Mouse (Mus musculus) stomach, embryonic 14.5 days (tissue): ENCODE data around the gene Kif16b. TPM values are rescaled to one million over a fixed set of nuclear protein-coding genes. Genes with fewer than 3 reads are reported as not detected.

Experiments
- ATAC-seq: fragments of 200-750 bp; cut with Nextera tagmentation; 2 replicates; pipeline ENCODE4 v1.8.0; 2017; ENCODE audit warnings: low read depth, moderate TSS enrichment; ENCODE audit not compliant: insufficient number of reproducible peaks, insufficient read depth, low FRiP score
- H3K27ac ChIP-seq: fragments of 300-500 bp; sonication (generic); 2 replicates; pipeline ENCODE4 v1.5.1; 2014; ENCODE audit warnings: mild to moderate bottlenecking, low read length, moderate library complexity, mixed read lengths
- H3K27me3 ChIP-seq: fragments of 300-500 bp; sonication (generic); 2 replicates; pipeline ENCODE4 v1.6.1; 2014; ENCODE audit warnings: low read length, control low read depth, mixed read lengths; ENCODE audit not compliant: control insufficient read depth, insufficient read depth
- H3K36me3 ChIP-seq: fragments of 300-500 bp; sonication (generic); 2 replicates; pipeline ENCODE4 v1.6.1; 2014; ENCODE audit warnings: mild to moderate bottlenecking, control low read depth, low read length, moderate library complexity, mixed read lengths; ENCODE audit not compliant: control insufficient read depth, insufficient read depth
- H3K4me1 ChIP-seq: fragments of 300-500 bp; sonication (generic); 2 replicates; pipeline ENCODE4 v1.6.1; 2014; ENCODE audit warnings: low read length, control low read depth, mixed read lengths; ENCODE audit not compliant: control insufficient read depth, insufficient read depth
- H3K4me2 ChIP-seq: fragments of 300-500 bp; sonication (generic); replicated peaks from 2 replicates; pipeline ENCODE4 v1.6.1; 2014; ENCODE audit warnings: low read depth, low read length, control low read depth
- H3K4me3 ChIP-seq: fragments of 300-500 bp; sonication (generic); 2 replicates; pipeline ENCODE4 v1.5.1; 2014; ENCODE audit warnings: low read depth, low read length, control low read depth
- H3K9ac ChIP-seq: fragments of 300-500 bp; sonication (generic); replicated peaks from 2 replicates; pipeline ENCODE4 v1.6.1; 2014; ENCODE audit warnings: low read depth, mild to moderate bottlenecking, control low read depth, low read length, moderate library complexity, mixed read lengths
- H3K9me3 ChIP-seq: fragments of 300-500 bp; sonication (generic); 2 replicates; pipeline ENCODE4 v1.6.1; 2016; ENCODE audit warnings: low read depth, low read length, control low read depth; ENCODE audit not compliant: control insufficient read depth
- WGBS: fragments of 180-500 bp; shearing (Covaris S2); extraction: QIAGEN DNeasy Blood & Tissue Kit; methylation state at CpG from one replicate; pipeline ENCODE4 v1.1.7; 2014; 5-methylcytosine and 5-hydroxymethylcytosine counted together
- polyA plus RNA-seq: library from polyadenylated mRNA; unstranded; fragments of >200 nt; fragmentation: Nextera tagmentation; extraction: Ambion mirVana; gene quantifications from 2 replicates; pipeline ENCODE4 v1.2.1, GENCODE M21; 2014

Gene Kif16b
- polyA plus RNA-seq, 1 experiment from 2014 or later = 13.5 TPM

- no peak overlapping the region for H3K9ac ChIP-seq
- no peaks in the 10 kb centered on the region for H3K27me3 ChIP-seq
- no peak for ATAC-seq
- H3K36me3 ChIP-seq = no peaks in the 10 kb centered on the region
- no peak overlapping the region for H3K4me3 ChIP-seq
- WGBS = 69% methylated on average over 7 of the region's 7 CpGs
- H3K9me3 ChIP-seq = no peaks in the 10 kb centered on the region
- no peak overlapping the region for H3K4me2 ChIP-seq
- no peak overlapping the region for H3K27ac ChIP-seq
- H3K4me1 ChIP-seq = no peaks in the 10 kb centered on the region
These were observed 265.6 kb downstream of the Kif16b start for GRCm38 (mm10) chr2:142635606-142636304.

DNA sequence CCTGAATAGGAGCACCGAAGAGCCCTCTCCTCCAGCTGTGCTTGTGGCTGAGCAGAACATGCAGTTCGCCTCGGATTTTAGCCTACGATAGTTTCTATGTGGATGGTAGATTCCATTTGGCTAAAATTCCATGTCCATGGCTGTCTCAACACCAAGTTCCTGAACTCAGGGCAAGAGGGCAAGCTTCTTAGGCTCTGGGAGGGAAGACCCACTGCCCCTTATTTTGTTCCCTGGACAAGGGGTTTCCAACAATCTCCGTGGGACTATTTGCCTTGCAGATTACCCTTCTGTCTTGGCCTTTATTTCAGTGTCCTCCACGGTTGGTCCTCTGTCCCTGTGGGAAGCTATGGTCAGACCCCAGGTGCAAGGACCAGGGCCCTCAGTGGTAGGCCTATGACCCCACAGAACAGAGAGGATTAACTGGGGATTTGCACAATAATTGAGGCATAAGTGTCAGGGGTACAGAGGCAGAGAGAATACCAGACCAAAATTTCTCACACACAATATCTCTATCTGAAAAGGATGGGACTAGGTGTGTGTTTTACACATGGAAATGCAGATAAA, 267.3 kb downstream of the Kif16b start:
- no peak overlapping the region for H3K27ac ChIP-seq
- 78% methylated on average over 6 of the region's 6 CpGs for WGBS
- H3K27me3 ChIP-seq = no peaks in the 10 kb centered on the region
- H3K4me1 ChIP-seq = no peaks in the 10 kb centered on the region
- no peak overlapping the region for H3K4me2 ChIP-seq
- H3K4me3 ChIP-seq = no peak overlapping the region
- H3K36me3 ChIP-seq = no peaks in the 10 kb centered on the region
- no peaks in the 10 kb centered on the region for H3K9me3 ChIP-seq
- ATAC-seq = no peak
- no peak overlapping the region for H3K9ac ChIP-seq

DNA sequence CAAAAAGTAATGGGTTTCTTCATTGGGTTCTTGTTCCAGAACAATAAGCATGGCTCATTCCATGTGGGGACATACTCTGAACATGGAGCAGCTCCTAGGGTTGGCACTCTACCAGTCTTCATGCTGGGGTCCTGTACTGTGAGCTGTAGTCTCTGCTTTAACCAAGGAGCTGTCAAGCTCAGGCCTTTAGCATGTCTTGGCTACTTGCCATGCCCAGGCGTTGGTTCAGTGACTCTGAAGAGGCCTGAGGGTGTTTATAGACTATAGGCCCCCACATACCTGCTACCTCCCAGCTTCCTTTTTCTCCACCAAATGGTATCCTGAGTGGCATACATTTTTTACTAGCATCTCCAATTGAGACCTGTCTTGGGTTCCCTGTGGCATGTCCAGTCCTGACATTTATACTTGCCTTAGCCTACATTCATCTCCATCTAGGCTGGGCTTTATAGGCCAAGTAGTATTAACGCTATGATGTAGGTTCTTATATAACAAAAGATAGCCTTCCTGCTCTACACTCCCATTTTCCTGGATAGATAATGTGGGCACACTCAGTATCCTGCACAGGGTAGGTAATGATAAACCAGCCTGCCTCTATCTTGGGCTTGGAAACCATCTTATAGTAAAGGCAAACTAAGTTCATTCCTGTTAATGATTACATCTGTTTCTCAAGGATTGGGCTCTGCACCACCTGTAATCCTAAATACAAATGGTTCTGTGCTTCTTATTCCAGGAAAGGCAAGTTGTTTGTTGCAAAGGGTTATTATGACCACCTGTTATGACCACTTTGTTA, 271.6 kb downstream of the Kif16b start:
- Histone ChIP-seq H3K27me3 (no peaks in the 10 kb centered on the region), H3K9ac (no peak overlapping the region), H3K4me2 (no peak overlapping the region), H3K4me1 (no peaks in the 10 kb centered on the region), H3K4me3 (no peak overlapping the region), H3K36me3 (no peaks in the 10 kb centered on the region), H3K27ac (no peak overlapping the region), H3K9me3 (no peaks in the 10 kb centered on the region)
- ATAC-seq = no peak
- WGBS = 74% methylated on average over 2 of the region's 2 CpGs

- 83% methylated on average over 4 of the region's 4 CpGs for WGBS
- Histone ChIP-seq H3K27ac (no peak overlapping the region), H3K9ac (no peak overlapping the region), H3K36me3 (no peaks in the 10 kb centered on the region), H3K9me3 (no peaks in the 10 kb centered on the region), H3K27me3 (no peaks in the 10 kb centered on the region), H3K4me2 (no peak overlapping the region), H3K4me1 (no peaks in the 10 kb centered on the region), H3K4me3 (no peak overlapping the region)
- ATAC-seq = no peak
These were observed 275.6 kb downstream of the Kif16b start for GRCm38 (mm10) chr2:142625756-142626155.

- WGBS = 32% methylated on average over 3 of the region's 3 CpGs
- Histone ChIP-seq H3K4me2 (no peak overlapping the region), H3K9ac (no peak overlapping the region), H3K27me3 (no peaks in the 10 kb centered on the region), H3K27ac (no peak overlapping the region), H3K36me3 (no peaks in the 10 kb centered on the region), H3K4me3 (no peak overlapping the region), H3K4me1 (no peaks in the 10 kb centered on the region), H3K9me3 (no peaks in the 10 kb centered on the region)
- no peak for ATAC-seq
These were observed 276.2 kb downstream of the Kif16b start for GRCm38 (mm10) chr2:142625101-142625500.

GRCm38 (mm10) chr2:142624254-142624653, 277.1 kb downstream of the Kif16b start:
- no peaks in the 10 kb centered on the region for H3K27me3 ChIP-seq
- no peak overlapping the region for H3K9ac ChIP-seq
- 54% methylated on average over 2 of the region's 2 CpGs for WGBS
- H3K36me3 ChIP-seq = no peaks in the 10 kb centered on the region
- H3K27ac ChIP-seq = no peak overlapping the region
- H3K4me1 ChIP-seq = no peaks in the 10 kb centered on the region
- no peak overlapping the region for H3K4me2 ChIP-seq
- H3K4me3 ChIP-seq = no peak overlapping the region
- ATAC-seq = no peak
- H3K9me3 ChIP-seq = no peaks in the 10 kb centered on the region

DNA sequence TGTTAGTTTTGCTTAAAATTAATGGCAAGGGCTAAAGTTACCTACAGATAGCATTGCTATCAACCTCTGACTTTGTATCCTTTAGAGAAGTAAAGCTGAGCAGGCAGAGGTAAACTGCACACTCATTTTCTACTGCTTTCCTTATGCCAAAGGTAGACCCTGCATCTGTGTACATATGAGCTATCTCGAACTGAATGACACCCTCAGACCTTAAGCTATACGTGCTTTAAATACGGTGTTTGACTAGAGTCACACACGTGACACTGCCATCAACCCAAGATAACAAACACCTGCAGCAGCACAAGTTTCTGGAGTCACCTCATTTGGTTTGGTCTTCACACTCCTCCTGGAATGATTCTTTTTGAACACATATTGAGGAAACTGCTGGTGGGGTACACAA, 280.2 kb downstream of the Kif16b start:
- no peak overlapping the region for H3K4me2 ChIP-seq
- no peaks in the 10 kb centered on the region for H3K9me3 ChIP-seq
- 75% methylated on average over 4 of the region's 4 CpGs for WGBS
- no peak for ATAC-seq
- no peak overlapping the region for H3K4me3 ChIP-seq
- H3K9ac ChIP-seq = no peak overlapping the region
- H3K36me3 ChIP-seq = no peaks in the 10 kb centered on the region
- H3K27ac ChIP-seq = no peak overlapping the region
- no peaks in the 10 kb centered on the region for H3K27me3 ChIP-seq
- no peaks in the 10 kb centered on the region for H3K4me1 ChIP-seq

- no peak for ATAC-seq
- Histone ChIP-seq H3K27me3 (no peaks in the 10 kb centered on the region), H3K4me2 (no peak overlapping the region), H3K4me3 (no peak overlapping the region), H3K27ac (no peak overlapping the region), H3K9me3 (no peaks in the 10 kb centered on the region), H3K4me1 (no peaks in the 10 kb centered on the region), H3K36me3 (no peaks in the 10 kb centered on the region), H3K9ac (no peak overlapping the region)
These were observed 281.4 kb downstream of the Kif16b start for GRCm38 (mm10) chr2:142619926-142620325.
